Mouse (Mus musculus) limb, embryonic 14.5 days (tissue): ENCODE measurements around the gene Ywhae. TPM values are rescaled to one million over a fixed set of nuclear protein-coding genes. Genes with fewer than 3 reads are reported as not detected.

ENCODE experiments used
- ATAC-seq: fragments of 200-750 bp; cut with Nextera tagmentation; 2 replicates; pipeline ENCODE4 v1.8.0; 2017; ENCODE audit warnings: low read depth, moderate number of reproducible peaks, moderate TSS enrichment; ENCODE audit not compliant: low FRiP score
- DNase-seq: peaks from one replicate; pipeline ENCODE4 v3.0.0-alpha.2; 2015; ENCODE audit warnings: low spot score
- H3K27ac ChIP-seq: fragments of 300-500 bp; sonication (generic); replicated peaks from 2 replicates; pipeline ENCODE4 v1.5.1; 2014; ENCODE audit warnings: low read depth, mild to moderate bottlenecking, low read length, moderate library complexity, mixed read lengths
- H3K27me3 ChIP-seq: fragments of 300-500 bp; sonication (generic); 2 replicates; pipeline ENCODE4 v1.6.1; 2014; ENCODE audit warnings: low read length, mixed read lengths; ENCODE audit not compliant: control insufficient read depth, insufficient read depth
- H3K36me3 ChIP-seq: fragments of 300-500 bp; sonication (generic); 2 replicates; pipeline ENCODE4 v1.6.1; 2014; ENCODE audit warnings: mild to moderate bottlenecking, low read length, moderate library complexity, mixed read lengths; ENCODE audit not compliant: control insufficient read depth, insufficient read depth
- H3K4me1 ChIP-seq: fragments of 300-500 bp; sonication (generic); 2 replicates; pipeline ENCODE4 v1.6.1; 2014; ENCODE audit warnings: antibody characterized with exemption, low read length, mixed read lengths; ENCODE audit not compliant: control insufficient read depth, insufficient read depth
- H3K4me2 ChIP-seq: fragments of 300-500 bp; sonication (generic); replicated peaks from 2 replicates; pipeline ENCODE4 v1.6.1; 2014; ENCODE audit warnings: low read depth, mild to moderate bottlenecking, low read length, moderate library complexity; ENCODE audit not compliant: severe bottlenecking
- H3K4me3 ChIP-seq: fragments of 300-500 bp; sonication (generic); replicated peaks from 2 replicates; pipeline ENCODE4 v1.5.1; 2014; ENCODE audit warnings: low read length
- H3K9ac ChIP-seq: fragments of 300-500 bp; sonication (generic); 2 replicates; pipeline ENCODE4 v1.6.1; 2014; ENCODE audit warnings: mild to moderate bottlenecking, low read depth, low read length, moderate library complexity; ENCODE audit not compliant: severe bottlenecking
- H3K9me3 ChIP-seq: fragments of 300-500 bp; sonication (generic); 2 replicates; pipeline ENCODE4 v1.6.1; 2016; ENCODE audit warnings: low read length; ENCODE audit not compliant: control insufficient read depth
- POLR2A ChIP-seq: fragments of 200-500 bp; IDR thresholded peaks from 2 replicates; pipeline ENCODE4 v1.8.0; 2012; ENCODE audit warnings: inconsistent platforms, mild to moderate bottlenecking, moderate library complexity, borderline replicate concordance; ENCODE audit not compliant: insufficient read depth, insufficient read length; ENCODE audit errors: extremely low read depth
- WGBS: fragments of 180-500 bp; shearing (Covaris S2); extraction: QIAGEN DNeasy Blood & Tissue Kit; methylation state at CpG from one replicate; pipeline ENCODE4 v1.1.7; 2014; 5-methylcytosine and 5-hydroxymethylcytosine counted together
- polyA plus RNA-seq, 2 experiments: library from polyadenylated mRNA; depleted of rRNA in 1 of 2; stranded (reverse) in 1 of 2; unstranded in 1 of 2; fragments of >200 nt; fragmentation: Nextera tagmentation in 1 of 2; extraction: Ambion mirVana in 1 of 2; gene quantifications; 2 replicates each; pipeline versions ENCODE4 v1.2.1 to v1.2.3; 2012 to 2014

Ywhae gene
- polyA plus RNA-seq, 2 experiments: 629 to 772 TPM

- Histone ChIP-seq H3K9ac (no peak overlapping the region), H3K9me3 (no peaks in the 10 kb centered on the region), H3K4me2 (no peak overlapping the region), H3K4me3 (no peak overlapping the region), H3K4me1 (peaks cover 45% of the 10 kb centered on the region), H3K27ac (no peak overlapping the region; the same call in 1 of the 2 replicates), H3K27me3 (no peaks in the 10 kb centered on the region), H3K36me3 (peaks cover 15% of the 10 kb centered on the region)
- no peak for TF ChIP-seq POLR2A
- DNase-seq (no peak), ATAC-seq (no peak)
- 91% methylated on average over 2 of the region's 2 CpGs for WGBS
These were observed 5.3 kb downstream of the Ywhae start for GRCm38 (mm10) chr11:75737806-75738476.

- no peaks in the 10 kb centered on the region for H3K27me3 ChIP-seq
- H3K4me3 ChIP-seq: no peak overlapping the region
- no peak overlapping the region for H3K4me2 ChIP-seq
- H3K9me3 ChIP-seq: no peaks in the 10 kb centered on the region
- H3K4me1 ChIP-seq: peaks cover 45% of the 10 kb centered on the region
- DNase-seq: no peak
- H3K27ac ChIP-seq: no peak overlapping the region; the same call in 1 of the 2 replicates
- H3K36me3 ChIP-seq: peaks cover 19% of the 10 kb centered on the region
- WGBS: 92% methylated on average over 7 of the region's 7 CpGs
- H3K9ac ChIP-seq: no peak overlapping the region
- ATAC-seq: no peak
- TF ChIP-seq POLR2A: no peak
These were observed 5.8 kb downstream of the Ywhae start for GRCm38 (mm10) chr11:75738477-75738821.

GRCm38 (mm10) chr11:75740204-75740603 is 7.5 kb downstream of the Ywhae start:
- Histone ChIP-seq H3K4me1 (peaks cover 37% of the 10 kb centered on the region), H3K27ac (no peak overlapping the region), H3K9me3 (no peaks in the 10 kb centered on the region), H3K4me2 (no peak overlapping the region), H3K9ac (no peak overlapping the region), H3K4me3 (no peak overlapping the region), H3K36me3 (peaks cover 20% of the 10 kb centered on the region), H3K27me3 (no peaks in the 10 kb centered on the region)
- no peak for ATAC-seq
- DNase-seq: peak; percentile 43
- TF ChIP-seq POLR2A: no peak
- 42% methylated on average over 3 of the region's 3 CpGs for WGBS

GRCm38 (mm10) chr11:75741615-75742014 is 8.9 kb downstream of the Ywhae start:
- 47% methylated on average over 3 of the region's 3 CpGs for WGBS
- DNase-seq (no peak), ATAC-seq (no peak)
- Histone ChIP-seq H3K27me3 (no peaks in the 10 kb centered on the region), H3K4me3 (no peak overlapping the region), H3K9me3 (no peaks in the 10 kb centered on the region), H3K9ac (no peak overlapping the region), H3K36me3 (peaks cover 20% of the 10 kb centered on the region), H3K4me1 (peaks cover 26% of the 10 kb centered on the region), H3K27ac (no peak overlapping the region), H3K4me2 (no peak overlapping the region)
- no peak for TF ChIP-seq POLR2A

- WGBS: 91% methylated on average over 3 of the region's 3 CpGs
- no peak for TF ChIP-seq POLR2A
- H3K27ac ChIP-seq: no peak overlapping the region
- no peak overlapping the region for H3K9ac ChIP-seq
- peaks cover 16% of the 10 kb centered on the region; the same call in 1 of the 2 replicates for H3K4me1 ChIP-seq
- H3K36me3 ChIP-seq: peaks cover 20% of the 10 kb centered on the region
- ATAC-seq (no peak), DNase-seq (no peak)
- no peak overlapping the region for H3K4me2 ChIP-seq
- no peak overlapping the region for H3K4me3 ChIP-seq
- H3K9me3 ChIP-seq: no peaks in the 10 kb centered on the region
- no peaks in the 10 kb centered on the region for H3K27me3 ChIP-seq
These were observed 12.1 kb downstream of the Ywhae start for GRCm38 (mm10) chr11:75744761-75745160.
